Comparison of ENCODE assay signal across 10 mouse cellular contexts in genomic region chr8:46777760-46778460, GRCm38 (mm10). TPM values are rescaled to one million over a fixed set of nuclear protein-coding genes. Genes with fewer than 3 reads are reported as not detected.
A peak's percentile ranks its signal among the peaks of the same experiment; 100 is the strongest.
DNase-seq lines count a peak whose midpoint lies in the region; ATAC-seq and TF ChIP-seq lines count a peak whose summit lies in the region.
"Had no signal": no experiment of that assay in that cellular context is flagged by ENCODE, and none has a peak within 500 bp of the region (broad histone marks: within the 10 kb centered on the region; RNA-seq: fewer than 3 reads in every experiment).

No protein-coding gene starts in this region.

- peak; percentile 51 to 61 for DNase-seq in spleen, postnatal 36 days (ENCODE audit: low spot score in 2 of 2)
- DNase-seq in spleen, adult 12 weeks (ENCODE audit: low spot score), result no peak
- DNase-seq in heart, adult 8-10 months (ENCODE audit: low spot score), result peak; percentile 71
- DNase-seq in liver, postnatal 0 days, result peak; percentile 54
- peak; percentile 16 for DNase-seq in yolk sac, embryonic 10.5 days (ENCODE audit: low spot score)
- DNase-seq in retina, embryonic 14.5 days (ENCODE audit: low spot score), result no peak
- DNase-seq in cerebellum, postnatal 14 days, result no peak
- no peak for DNase-seq in right cerebral cortex, postnatal 4 days
- DNase-seq: left cerebral cortex, postnatal 4 days had no signal

- no peak overlapping the region for H3K4me2 ChIP-seq in liver, postnatal 0 days (ENCODE audit: low read depth, low read length)
- H3K4me2 ChIP-seq: neural tube, embryonic 12.5 days had no signal

- H3K4me1 ChIP-seq in liver, postnatal 0 days (ENCODE audit: insufficient read depth), result 0 out of 2 replicates have a peak, but pooled peaks cover 3% of the 10 kb centered on the region
- H3K4me1 ChIP-seq: neural tube, embryonic 12.5 days had no signal

- H3K9ac ChIP-seq in liver, postnatal 0 days (replicated peaks), result no peak overlapping the region
- H3K9ac ChIP-seq: neural tube, embryonic 12.5 days had no signal

- no peak; the same call in 1 of the 2 replicates for TF ChIP-seq EP300 in liver, postnatal 0 days (IDR thresholded peaks at IDR 0.05; ENCODE audit: low read depth)

- H3K4me3 ChIP-seq in liver, postnatal 0 days (ENCODE audit: low read depth, low read length), result no peak overlapping the region
- H3K4me3 ChIP-seq: neural tube, embryonic 12.5 days had no signal

- H3K36me3 ChIP-seq in liver, postnatal 0 days (replicated peaks; ENCODE audit: insufficient read depth, low read length), result peaks cover 6% of the 10 kb centered on the region
- H3K36me3 ChIP-seq: neural tube, embryonic 12.5 days had no signal

- TF ChIP-seq CTCF in liver, postnatal 0 days (IDR thresholded peaks at IDR 0.05; ENCODE audit: low read depth), result no peak

- WGBS in liver, postnatal 0 days (ENCODE audit: insufficient replicate concordance), result 70% methylated on average over 10 of the region's 10 CpGs

- H3K27me3 ChIP-seq in liver, postnatal 0 days (ENCODE audit: insufficient read depth, low read length), result no peaks in the 10 kb centered on the region
- H3K27me3 ChIP-seq: neural tube, embryonic 12.5 days had no signal

- peak overlapping the region; percentile 63; the same call in 1 of the 2 replicates for H3K27ac ChIP-seq in liver, postnatal 0 days (ENCODE audit: low read depth)
- H3K27ac ChIP-seq: neural tube, embryonic 12.5 days had no signal

- ATAC-seq in liver, postnatal 0 days, result peak; percentile 54

- H3K9me3 ChIP-seq in liver, postnatal 0 days (ENCODE audit: low read length), result no peaks in the 10 kb centered on the region
- H3K9me3 ChIP-seq: neural tube, embryonic 12.5 days had no signal

RNA-seq across cellular contexts. Expression of gene Irf2, which starts 38.4 kb away (rescaled TPM):
- total RNA-seq in heart, adult 8-10 months (2022), result 10 to 100 TPM; 26.0 to 34.6 (median 27.6) TPM
- 23.1 and 24.3 TPM in 2 replicates for polyA plus RNA-seq in liver, postnatal 0 days (2015; fragmentation: Nextera tagmentation; extraction: Ambion mirVana)

Comparison
In these comparisons a context has a peak if more than half of its experiments do, and no peak if none do; other contexts are left out.
1. DNase-seq: peak in spleen, postnatal 36 days (2 of 2), heart, adult 8-10 months (single experiment), liver, postnatal 0 days (single experiment) and yolk sac, embryonic 10.5 days (single experiment); none in spleen, adult 12 weeks (single experiment), retina, embryonic 14.5 days (single experiment), cerebellum, postnatal 14 days (0 of 2) and right cerebral cortex, postnatal 4 days (single experiment).